Mouse (Mus musculus) adrenal gland, postnatal 36 days (tissue): ENCODE results near the gene Olfr583. TPM values are rescaled to one million over a fixed set of nuclear protein-coding genes. Genes with fewer than 3 reads are reported as not detected.

Experiments used
- DNase-seq, 2 experiments: peaks; one replicate each; pipeline ENCODE4 v3.0.0; 2021; ENCODE audit warnings: mixed read lengths in 1 of 2
- long read RNA-seq, 2 experiments: library from polyadenylated mRNA; stranded (forward); transcript quantifications; one replicate each; pipeline ENCODE4 v2.0.0; 2021; ENCODE audit warnings: borderline sequencing depth in 2 of 2
- total RNA-seq, 2 experiments: library from RNA; stranded (reverse); gene quantifications; 2 replicates each; pipeline ENCODE4 v1.2.3; 2021

Olfr583 gene
- total RNA-seq = not detected
- long read RNA-seq, experiment 1 = 0 reads
- long read RNA-seq, experiment 2 = 0 reads

DNA sequence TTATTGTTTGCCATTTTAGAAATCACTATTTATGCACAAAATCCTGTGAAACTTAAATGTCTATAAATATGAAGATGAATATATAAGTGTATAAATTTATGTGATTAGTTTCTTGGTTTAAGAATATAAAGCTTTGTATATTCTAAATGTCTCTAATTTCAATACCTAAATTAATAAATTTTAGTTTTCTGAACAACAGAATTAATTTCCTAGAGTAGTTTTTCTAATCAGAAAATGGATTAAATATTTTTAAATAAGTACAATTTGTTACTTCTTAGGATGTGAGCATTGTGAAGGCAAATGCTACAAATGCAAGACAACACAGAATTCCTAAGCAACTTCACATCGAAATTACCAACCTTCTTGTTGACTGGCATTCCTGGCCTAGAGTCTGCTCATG lies at the start of gene Olfr583:
Gene Olfr583, plus strand, starts transcription at position 301 of the 400 bp plus-strand sequence.
- no peak for DNase-seq

DNA sequence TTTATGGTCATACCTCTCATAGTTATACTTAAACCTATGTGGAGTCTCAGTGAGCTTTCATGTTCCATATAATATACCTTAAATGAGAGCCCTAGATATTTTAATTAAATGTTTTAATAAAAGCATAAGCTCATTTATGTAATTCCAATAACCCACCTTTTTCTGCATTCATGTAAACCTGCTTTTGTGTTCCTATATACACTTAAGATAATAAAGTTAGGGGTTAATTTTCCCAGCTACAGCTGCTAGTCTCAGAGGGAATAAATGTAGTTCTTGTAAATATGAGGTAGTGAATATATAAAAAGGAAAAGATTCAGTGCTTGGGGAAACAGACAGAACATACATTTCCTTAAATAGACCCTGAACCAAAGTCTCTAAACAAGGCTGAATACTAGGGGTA lies 13.4 kb upstream of the Olfr583 start, which contains the start of gene Olfr582:
Gene Olfr582, plus strand, starts transcription at position 301 of the 400 bp plus-strand sequence.
- no peak for DNase-seq

DNA sequence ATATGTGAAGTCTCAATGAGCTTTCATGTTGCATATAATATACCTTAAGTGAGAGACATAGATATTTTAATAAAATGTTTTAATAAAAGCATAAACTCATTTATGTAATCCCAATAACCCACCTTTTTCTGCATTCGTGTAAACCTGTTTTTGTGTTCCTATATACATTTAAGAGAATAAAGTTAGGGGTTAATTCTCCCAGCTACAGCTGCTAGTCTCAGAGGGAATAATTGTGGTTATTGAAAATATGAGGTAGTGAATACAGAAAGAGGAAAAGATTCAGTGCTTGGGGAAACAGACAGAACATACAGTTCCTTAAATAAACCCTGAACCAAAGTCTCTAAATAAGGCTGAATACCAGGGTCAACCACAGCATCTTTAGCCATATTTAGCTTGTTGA lies 30.5 kb downstream of the Olfr583 start, which contains the start of gene Olfr584:
Gene Olfr584, plus strand, starts transcription at position 301 of the 400 bp plus-strand sequence.
- DNase-seq = no peak

DNA sequence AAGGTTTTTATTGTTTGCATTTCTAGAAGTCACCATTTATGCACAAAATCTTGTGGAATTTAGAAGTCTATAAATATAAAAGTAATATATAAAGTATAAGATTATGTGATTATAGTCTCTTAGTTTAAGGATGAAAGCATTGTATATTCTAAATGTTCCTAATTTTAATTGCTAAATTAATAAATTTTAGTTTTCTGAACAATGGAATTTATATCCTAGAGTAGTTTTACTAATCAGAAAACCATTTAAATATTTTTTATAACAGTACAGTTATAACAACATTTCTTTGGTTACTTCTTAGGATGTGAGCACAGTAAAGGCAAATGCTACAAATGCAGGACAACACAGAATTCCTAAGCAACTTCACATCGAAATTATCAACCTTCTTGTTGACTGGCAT lies 46.3 kb downstream of the Olfr583 start, which contains the start of gene Olfr585:
Gene Olfr585, plus strand, starts transcription at position 301 of the 400 bp plus-strand sequence.
- no peak for DNase-seq

Other genes starting within 250 kb of the Olfr583 start
- gene Olfr564, start 247.8 kb upstream of the Olfr583 start, total RNA-seq = not detected
- gene Olfr566, start 192.5 kb upstream of the Olfr583 start, total RNA-seq = not detected
- gene Olfr568, start 174.2 kb upstream of the Olfr583 start, total RNA-seq = not detected
- not detected for gene Olfr569, start 160.4 kb upstream of the Olfr583 start, total RNA-seq
- not detected for gene Olfr570, start 156.7 kb upstream of the Olfr583 start, total RNA-seq
- not detected for gene Olfr571, start 133.8 kb upstream of the Olfr583 start, total RNA-seq
- not detected for gene Olfr572, start 126.9 kb upstream of the Olfr583 start, total RNA-seq
- gene Olfr573-ps1, start 108.7 kb upstream of the Olfr583 start, total RNA-seq = not detected
- not detected for gene Olfr574, start 102.8 kb upstream of the Olfr583 start, total RNA-seq
- not detected for gene Olfr575, start 92.5 kb upstream of the Olfr583 start, total RNA-seq
- gene Olfr576, start 88.6 kb upstream of the Olfr583 start, total RNA-seq = not detected
- gene Olfr577, start 75.4 kb upstream of the Olfr583 start, total RNA-seq = not detected
- not detected for gene Olfr578, start 62.0 kb upstream of the Olfr583 start, total RNA-seq
- gene Olfr582, start 13.3 kb upstream of the Olfr583 start, total RNA-seq = not detected
- gene Olfr584, start 30.6 kb downstream of the Olfr583 start, total RNA-seq = not detected
- not detected for gene Olfr585, start 46.4 kb downstream of the Olfr583 start, total RNA-seq
- gene Olfr586, start 74.3 kb downstream of the Olfr583 start, total RNA-seq = not detected
- gene Olfr588-ps1, start 89.6 kb downstream of the Olfr583 start, total RNA-seq = not detected
- not detected for gene Olfr589, start 105.1 kb downstream of the Olfr583 start, total RNA-seq
- not detected for gene Olfr591, start 127.0 kb downstream of the Olfr583 start, total RNA-seq
- gene Olfr592, start 133.5 kb downstream of the Olfr583 start, total RNA-seq = not detected
- not detected for gene Olfr593, start 160.6 kb downstream of the Olfr583 start, total RNA-seq
- not detected for gene Olfr594, start 165.7 kb downstream of the Olfr583 start, total RNA-seq
- gene Usp17ld, start 201.2 kb downstream of the Olfr583 start, total RNA-seq = not detected